Comparison of ENCODE assay signal across 11 mouse cellular contexts in genomic region chr12:101020210-101021015, GRCm38 (mm10). TPM values are rescaled to one million over a fixed set of nuclear protein-coding genes. Genes with fewer than 3 reads are reported as not detected.
DNase-seq lines count a peak whose midpoint lies in the region; ATAC-seq and TF ChIP-seq lines count a peak whose summit lies in the region.
"Had no signal": no experiment of that assay in that cellular context is flagged by ENCODE, and none has a peak within 500 bp of the region (broad histone marks: within the 10 kb centered on the region; RNA-seq: fewer than 3 reads in every experiment).

No protein-coding gene starts in this region.

- no peaks in the 10 kb centered on the region for H3K27me3 ChIP-seq in intestine, postnatal 0 days (replicated peaks; ENCODE audit: control insufficient read depth, insufficient read depth, low read length)
- no peaks in the 10 kb centered on the region for H3K27me3 ChIP-seq in intestine, embryonic 15.5 days (replicated peaks)
- H3K27me3 ChIP-seq in splenic B cell, adult 2 months (ENCODE audit: control insufficient read depth, insufficient read depth, low read length, poor library complexity, severe bottlenecking), result no peaks in the 10 kb centered on the region
- no peaks in the 10 kb centered on the region for H3K27me3 ChIP-seq in neural tube, embryonic 15.5 days (replicated peaks)
- no peaks in the 10 kb centered on the region for H3K27me3 ChIP-seq in kidney, embryonic 14.5 days (ENCODE audit: control insufficient read depth, insufficient read depth, low read length)

- no peak overlapping the region for H3K9ac ChIP-seq in intestine, postnatal 0 days (ENCODE audit: low read depth, low read length)
- no peak overlapping the region for H3K9ac ChIP-seq in intestine, embryonic 15.5 days
- H3K9ac ChIP-seq in neural tube, embryonic 15.5 days (replicated peaks), result no peak overlapping the region
- no peak overlapping the region for H3K9ac ChIP-seq in kidney, embryonic 14.5 days (ENCODE audit: low read depth, low read length)

- H3K9me3 ChIP-seq in intestine, postnatal 0 days (ENCODE audit: control insufficient read depth), result no peaks in the 10 kb centered on the region
- no peaks in the 10 kb centered on the region for H3K9me3 ChIP-seq in intestine, embryonic 15.5 days
- no peaks in the 10 kb centered on the region for H3K9me3 ChIP-seq in neural tube, embryonic 15.5 days (replicated peaks)
- H3K9me3 ChIP-seq in kidney, embryonic 14.5 days (ENCODE audit: control insufficient read depth, low read length), result no peaks in the 10 kb centered on the region

- peak; percentile 17 for DNase-seq in urinary bladder, adult 2 months (ENCODE audit: low spot score)
- no peak for DNase-seq in urinary bladder, adult 18-20 months (ENCODE audit: low spot score in 2 of 2)
- DNase-seq in cerebellum, postnatal 25 days, result peak; percentile 66 to 74
- DNase-seq in splenic B cell, adult 2 months (ENCODE audit: low read depth, low spot score), result peak; percentile 64
- DNase-seq: adrenal gland, postnatal 10 days had no signal

- peak; percentile 28 for TF ChIP-seq CTCF in intestine, postnatal 0 days (IDR thresholded peaks at IDR 0.05; ENCODE audit: low read depth)

- no peak overlapping the region for H3K4me3 ChIP-seq in intestine, postnatal 0 days (ENCODE audit: low read depth, low read length)
- no peak overlapping the region for H3K4me3 ChIP-seq in intestine, embryonic 15.5 days (replicated peaks)
- H3K4me3 ChIP-seq in neural tube, embryonic 15.5 days (replicated peaks), result no peak overlapping the region
- H3K4me3 ChIP-seq in kidney, embryonic 14.5 days (ENCODE audit: low read length), result no peak overlapping the region
- H3K4me3 ChIP-seq: myocyte had no signal

- H3K27ac ChIP-seq in intestine, postnatal 0 days (ENCODE audit: low read depth, low read length), result no peak overlapping the region
- no peak overlapping the region for H3K27ac ChIP-seq in intestine, embryonic 15.5 days
- H3K27ac ChIP-seq in neural tube, embryonic 15.5 days (replicated peaks), result no peak overlapping the region
- H3K27ac ChIP-seq in kidney, embryonic 14.5 days (ENCODE audit: low read depth, low read length), result no peak overlapping the region
- H3K27ac ChIP-seq: macrophage had no signal

- ATAC-seq in intestine, postnatal 0 days, result no peak
- ATAC-seq in intestine, embryonic 15.5 days, result no peak
- ATAC-seq in neural tube, embryonic 15.5 days (ENCODE audit: low FRiP score), result no peak
- ATAC-seq in kidney, embryonic 14.5 days (ENCODE audit: low FRiP score, low TSS enrichment), result no peak

- peaks cover 22% of the 10 kb centered on the region for H3K4me1 ChIP-seq in intestine, postnatal 0 days (replicated peaks; ENCODE audit: control insufficient read depth, insufficient read depth, low read length)
- peaks cover 41% of the 10 kb centered on the region for H3K4me1 ChIP-seq in intestine, embryonic 15.5 days (replicated peaks)
- H3K4me1 ChIP-seq in neural tube, embryonic 15.5 days, result peaks cover 62% of the 10 kb centered on the region
- H3K4me1 ChIP-seq in kidney, embryonic 14.5 days (ENCODE audit: control insufficient read depth, insufficient read depth, low read length), result peaks cover 41% of the 10 kb centered on the region

- no peak overlapping the region for H3K4me2 ChIP-seq in intestine, postnatal 0 days (replicated peaks; ENCODE audit: low read depth)
- no peak overlapping the region for H3K4me2 ChIP-seq in intestine, embryonic 15.5 days (replicated peaks)
- H3K4me2 ChIP-seq in neural tube, embryonic 15.5 days, result no peak overlapping the region
- no peak overlapping the region for H3K4me2 ChIP-seq in kidney, embryonic 14.5 days (replicated peaks; ENCODE audit: low read depth, low read length)

- WGBS in intestine, postnatal 0 days, result 74% methylated on average over 15 of the region's 15 CpGs
- 83% methylated on average over 15 of the region's 15 CpGs for WGBS in intestine, embryonic 15.5 days
- WGBS in neural tube, embryonic 15.5 days, result 69% methylated on average over 15 of the region's 15 CpGs
- WGBS in kidney, embryonic 14.5 days, result 89% methylated on average over 15 of the region's 15 CpGs

- 0 out of 2 replicates have a peak, but pooled peaks cover 8% of the 10 kb centered on the region for H3K36me3 ChIP-seq in intestine, postnatal 0 days (ENCODE audit: control insufficient read depth, insufficient read depth)
- no peaks in the 10 kb centered on the region for H3K36me3 ChIP-seq in intestine, embryonic 15.5 days
- peaks cover 2% of the 10 kb centered on the region for H3K36me3 ChIP-seq in splenic B cell, adult 2 months (ENCODE audit: control insufficient read depth, insufficient read depth, low read length, poor library complexity, severe bottlenecking)
- H3K36me3 ChIP-seq in neural tube, embryonic 15.5 days, result no peaks in the 10 kb centered on the region
- H3K36me3 ChIP-seq in kidney, embryonic 14.5 days (ENCODE audit: control insufficient read depth, insufficient read depth, low read length), result peaks cover 8% of the 10 kb centered on the region

RNA-seq across cellular contexts. Expression of gene Ccdc88c, which starts 8.4 kb away (rescaled TPM):
- 11.7 and 14.4 TPM in 2 replicates for polyA plus RNA-seq in intestine, postnatal 0 days (2015; fragmentation: Nextera tagmentation; extraction: Ambion mirVana)
- polyA plus RNA-seq in intestine, embryonic 15.5 days (2015; fragmentation: Nextera tagmentation; extraction: Ambion mirVana), result 13.6 and 14.9 TPM in 2 replicates
- 14.3 and 23.3 TPM in 2 replicates for polyA plus RNA-seq in urinary bladder, adult 2 months (2012; rRNA removed)
- polyA plus RNA-seq in neural tube, embryonic 15.5 days (2015; fragmentation: Nextera tagmentation; extraction: Ambion mirVana), result 9.6 and 10.1 TPM in 2 replicates
- polyA plus RNA-seq in kidney, embryonic 14.5 days (2014; fragmentation: Nextera tagmentation; extraction: Ambion mirVana), result 10.4 and 15.3 TPM in 2 replicates

Comparison
In these comparisons a context has a peak if more than half of its experiments do, and no peak if none do; other contexts are left out.
1. DNase-seq: peak in urinary bladder, adult 2 months (single experiment), cerebellum, postnatal 25 days (2 of 2) and splenic B cell, adult 2 months (single experiment); none in urinary bladder, adult 18-20 months (0 of 2).